Mouse (Mus musculus) lung, postnatal 0 days (tissue): Measurements from ENCODE around the gene Irak1.

ENCODE experiments used
- CTCF ChIP-seq: IDR thresholded peaks from 2 replicates; pipeline ENCODE4 v1.5.1; 2016; ENCODE audit warnings: antibody characterized with exemption, mild to moderate bottlenecking
- EP300 ChIP-seq: IDR thresholded peaks from 2 replicates; pipeline ENCODE4 v1.6.1; 2016; ENCODE audit warnings: antibody characterized with exemption, mild to moderate bottlenecking, control low read depth

DNA sequence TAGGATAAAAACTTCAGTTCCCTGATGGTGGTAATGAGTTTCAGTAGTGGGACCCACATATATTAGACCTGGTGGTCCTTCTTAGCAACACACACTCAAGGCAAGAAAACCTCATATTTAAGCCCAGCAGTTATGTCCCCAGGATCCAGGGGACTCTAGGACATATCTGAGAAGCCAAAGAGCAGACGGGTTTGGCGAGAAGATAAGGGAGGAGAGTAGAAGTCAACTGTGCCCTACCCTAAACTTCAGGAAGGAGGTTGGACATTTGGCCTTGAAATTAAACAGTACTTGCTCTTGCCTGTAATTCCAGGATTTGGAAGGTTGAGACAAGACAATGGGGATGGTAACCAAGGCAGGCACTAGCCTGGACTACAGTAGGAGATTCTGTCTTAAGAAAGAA, 54.0 kb downstream of the Irak1 start:
- no peak for TF ChIP-seq CTCF
- TF ChIP-seq EP300: no peak
